Mouse (Mus musculus): ENCODE measurements around the gene Gnaz.

GRCm38 (mm10) chr10:74952830-74953443 lies 14.0 kb upstream of the Gnaz start:
- TF ChIP-seq CTCF (IDR thresholded peaks at IDR 0.05; ENCODE audit: control insufficient read depth, insufficient read depth, insufficient replicate concordance, low read depth, low read length), result no peak
- no peak for TF ChIP-seq POLR2A (IDR thresholded peaks at IDR 0.05; ENCODE audit: control insufficient read depth, low read depth, low read length)

All from testis, adult 2 months (tissue).